Mouse (Mus musculus): ENCODE results near the gene Ptprd.
A peak's percentile ranks its signal among the peaks of the same experiment; 100 is the strongest.

The Ptprd gene

DNA sequence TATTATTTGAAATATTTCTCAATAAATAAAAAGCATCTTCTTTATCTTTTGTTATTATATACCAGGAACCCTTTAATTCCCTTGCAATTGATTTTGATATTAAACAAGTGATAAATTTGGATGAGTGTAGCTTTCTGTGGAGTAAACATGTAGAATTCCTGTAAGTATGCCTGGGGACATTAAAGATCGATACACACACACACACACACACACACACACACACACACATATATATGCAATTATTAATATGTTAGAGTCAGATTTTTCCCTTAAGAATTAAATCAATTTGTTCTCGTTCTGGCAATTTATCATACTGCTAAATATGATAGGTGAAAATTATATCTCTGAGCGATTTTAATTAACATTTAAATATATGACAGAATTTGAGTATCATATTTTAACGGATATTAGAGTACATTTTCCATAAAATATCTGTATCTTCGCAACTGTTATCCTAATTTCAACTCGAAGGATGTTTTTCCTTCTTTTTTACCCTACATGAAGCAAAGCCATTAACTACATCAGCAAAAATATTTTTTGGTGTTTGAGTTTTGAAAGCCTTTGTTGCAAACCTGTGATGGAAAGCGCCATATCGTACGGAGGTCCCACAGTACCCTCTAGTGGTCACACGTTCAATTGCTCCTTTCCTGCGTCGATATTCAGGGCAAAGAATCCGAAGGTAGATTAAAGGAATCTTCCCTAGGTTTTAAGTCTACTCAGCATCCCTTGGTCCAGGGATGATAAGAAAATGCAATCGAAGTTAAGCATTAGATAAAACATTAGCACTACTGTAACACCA lies 653.2 kb downstream of the Ptprd start:
- DNase-seq (ENCODE audit: low spot score), result peak; percentile 39

DNA sequence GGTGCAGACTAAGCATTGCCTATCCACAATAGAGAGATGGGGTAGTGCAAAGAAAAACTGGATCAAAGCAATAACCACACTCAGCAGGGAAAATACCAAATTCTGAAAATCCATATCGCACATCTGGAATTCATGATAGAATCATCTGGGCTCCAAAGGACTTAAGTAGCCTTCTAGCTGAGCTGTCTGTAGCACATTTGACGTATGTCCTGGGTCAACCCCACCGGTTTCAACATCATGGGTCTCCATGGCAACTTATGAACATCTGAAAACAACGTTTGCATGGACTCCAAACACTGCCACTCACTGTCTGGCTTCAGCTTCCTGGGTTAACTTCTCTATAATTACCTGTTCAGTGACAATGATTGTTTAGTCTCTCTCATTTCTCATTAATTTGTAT lies 655.9 kb downstream of the Ptprd start:
- no peak for DNase-seq (ENCODE audit: low spot score)

DNA sequence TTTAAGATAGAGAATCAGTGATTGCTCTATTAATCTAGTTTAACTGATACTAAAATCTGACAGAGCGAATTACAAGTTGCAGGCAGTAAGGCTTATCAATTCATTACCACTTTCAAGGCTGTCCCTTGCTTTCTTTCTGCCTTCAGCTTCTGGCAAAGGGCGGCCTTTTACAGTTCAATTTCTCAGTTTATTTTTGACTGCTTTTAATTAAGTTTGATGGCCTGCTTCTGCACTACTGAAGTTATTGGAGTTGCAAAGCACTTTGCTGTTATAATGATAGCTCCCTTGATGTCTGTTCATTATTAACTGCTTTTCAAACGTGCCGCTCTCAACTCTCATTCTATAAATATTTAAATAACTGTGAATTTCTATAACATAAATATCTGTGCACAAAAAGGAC lies 673.9 kb downstream of the Ptprd start:
- DNase-seq (ENCODE audit: low spot score), result no peak

DNA sequence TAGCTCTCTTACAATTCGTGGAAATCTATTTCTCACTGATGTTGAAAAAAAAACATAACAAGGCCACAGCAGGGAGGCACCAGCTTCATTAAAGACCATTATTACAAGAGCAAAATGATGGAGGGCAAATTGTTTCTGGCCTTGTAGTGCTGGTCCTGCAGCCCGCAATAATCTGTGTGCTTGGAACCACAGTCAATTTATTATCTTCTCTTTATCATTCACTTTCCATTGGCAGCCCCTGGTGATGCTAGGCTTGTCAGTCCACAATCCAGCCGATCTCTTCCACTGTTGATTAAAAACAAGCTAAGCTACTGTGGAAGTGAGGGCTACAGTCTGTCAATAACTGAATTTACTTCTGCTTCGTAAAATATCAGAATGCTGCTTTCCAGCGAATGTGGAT lies 674.4 kb downstream of the Ptprd start:
- DNase-seq (ENCODE audit: low spot score), result no peak

DNA sequence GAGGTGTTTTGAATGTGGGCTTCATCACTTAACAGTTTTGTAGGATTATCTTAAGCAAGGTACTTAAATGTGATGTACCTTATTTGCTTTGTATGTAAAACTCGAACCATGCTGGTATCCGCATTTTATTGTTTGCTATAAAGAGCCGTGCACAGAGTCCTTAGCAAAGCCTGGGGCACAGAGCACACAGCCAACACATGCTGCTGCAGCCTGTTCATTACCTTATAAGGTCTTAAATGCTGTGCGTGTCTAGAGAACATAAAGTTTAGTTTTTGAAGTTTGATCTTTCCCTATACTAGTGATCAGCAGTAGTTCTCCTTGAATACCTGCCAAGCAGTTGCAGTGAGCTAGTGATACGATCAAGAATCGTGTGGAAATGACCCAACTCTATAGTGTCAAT lies 676.2 kb downstream of the Ptprd start:
- DNase-seq (ENCODE audit: low spot score), result no peak

DNA sequence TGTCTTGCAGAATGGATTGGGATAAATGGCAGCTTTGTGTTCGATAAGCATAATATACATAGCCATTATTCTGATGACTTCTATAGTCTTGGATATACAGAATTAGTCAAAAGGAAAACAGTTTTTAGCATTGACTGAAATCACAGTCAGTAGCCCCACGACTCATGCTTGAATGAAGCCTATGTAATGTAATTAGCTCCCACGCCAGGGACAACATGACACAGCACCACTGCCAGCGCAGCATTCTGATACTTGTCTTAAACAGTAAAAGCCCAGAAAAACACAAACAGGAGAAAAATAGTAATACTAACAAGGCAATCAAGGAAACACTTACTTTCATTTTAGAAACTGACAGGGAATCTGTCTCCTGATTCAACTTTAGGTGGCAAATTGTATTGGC lies 677.2 kb downstream of the Ptprd start:
- no peak for DNase-seq (ENCODE audit: low spot score)

DNA sequence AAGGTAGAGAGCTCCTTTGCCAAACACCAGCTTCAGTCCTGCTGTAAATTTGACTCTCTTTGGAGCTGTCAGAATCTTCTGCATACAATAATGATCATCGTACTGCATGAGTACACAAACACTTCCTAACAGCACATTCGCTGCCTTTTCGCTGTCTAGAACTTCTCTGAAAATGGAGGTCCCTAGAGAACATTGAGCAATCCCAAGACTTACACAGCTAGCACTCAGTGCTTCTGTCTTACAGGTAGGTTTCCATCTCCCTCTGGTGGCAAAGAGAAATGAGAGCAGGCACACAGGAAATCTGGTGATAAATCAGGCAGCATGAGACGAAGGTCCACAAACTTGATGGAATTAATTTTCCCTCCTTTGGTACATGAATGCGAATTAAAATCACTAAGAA lies 692.6 kb downstream of the Ptprd start:
- no peak for DNase-seq (ENCODE audit: low spot score)

DNA sequence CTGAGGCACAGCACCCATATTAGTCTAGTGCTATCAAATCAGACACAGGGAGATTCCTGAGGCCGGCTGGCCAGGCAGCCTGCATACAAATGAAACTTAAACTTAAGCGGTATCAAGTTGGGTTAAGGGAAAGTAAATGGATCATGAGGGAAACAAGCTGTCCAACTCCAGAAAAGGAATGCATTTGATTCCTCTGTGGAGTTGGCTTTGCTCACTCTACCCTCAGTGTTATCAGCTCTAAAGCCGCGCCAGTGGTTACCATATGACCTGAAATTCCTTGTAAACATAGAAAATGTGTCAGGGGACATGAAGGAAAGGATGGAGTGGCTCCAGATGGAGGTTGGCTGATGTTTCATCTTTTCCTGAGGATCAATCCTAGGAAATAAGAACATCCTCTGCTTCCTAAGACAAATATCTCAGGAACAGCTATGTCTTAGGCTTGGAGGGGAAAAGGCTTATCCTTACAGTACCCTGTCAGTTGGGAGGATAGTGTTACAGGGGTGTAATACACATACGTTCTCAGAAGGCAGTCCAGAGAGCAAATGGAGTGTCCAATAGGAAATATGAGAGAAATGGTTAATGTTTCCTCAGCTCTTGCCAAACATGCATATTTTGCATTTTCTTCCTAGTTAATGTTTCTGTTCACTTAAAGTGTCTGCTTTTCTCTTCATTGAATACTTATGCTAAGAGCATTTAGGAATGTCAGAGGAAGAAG lies 697.7 kb downstream of the Ptprd start:
- DNase-seq (ENCODE audit: low spot score), result no peak

DNA sequence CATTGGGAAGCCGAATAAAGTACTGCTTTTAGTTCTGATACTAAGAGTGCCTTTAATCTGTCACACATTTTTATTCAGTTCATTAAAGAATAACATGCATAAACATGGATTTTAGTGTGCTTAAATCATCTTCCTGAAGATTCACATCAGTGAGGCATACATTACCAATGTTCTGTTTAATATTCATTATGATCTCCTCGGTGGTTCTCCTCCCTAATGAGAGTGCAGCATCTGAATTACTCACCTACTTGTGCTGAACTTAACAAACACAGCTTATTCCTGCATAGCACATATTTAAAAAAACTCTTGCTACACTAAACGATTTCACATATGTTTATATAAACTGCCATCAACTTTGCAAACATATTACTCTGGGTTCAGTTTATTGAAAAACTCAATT lies 698.7 kb downstream of the Ptprd start:
- no peak for DNase-seq (ENCODE audit: low spot score)

DNA sequence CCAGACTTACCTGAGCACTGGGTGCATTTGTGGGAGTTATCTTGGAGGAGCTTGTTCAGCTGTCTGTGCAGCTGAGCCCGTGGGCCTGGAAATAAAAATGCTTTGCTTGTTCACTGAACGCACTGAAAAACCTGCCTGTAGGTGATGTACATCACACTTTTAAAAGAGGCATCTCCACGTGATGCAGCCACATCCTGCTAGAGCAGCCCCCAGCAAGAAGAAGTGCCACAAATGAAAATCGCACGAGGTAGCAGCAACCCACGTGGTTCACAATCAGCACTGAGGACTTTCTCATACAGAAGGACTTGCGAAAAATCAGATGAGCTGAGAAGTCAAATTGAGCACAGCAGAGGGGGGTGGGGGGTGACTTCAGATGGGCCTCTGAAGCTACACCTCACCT lies 757.7 kb downstream of the Ptprd start:
- DNase-seq (ENCODE audit: low spot score), result no peak

DNA sequence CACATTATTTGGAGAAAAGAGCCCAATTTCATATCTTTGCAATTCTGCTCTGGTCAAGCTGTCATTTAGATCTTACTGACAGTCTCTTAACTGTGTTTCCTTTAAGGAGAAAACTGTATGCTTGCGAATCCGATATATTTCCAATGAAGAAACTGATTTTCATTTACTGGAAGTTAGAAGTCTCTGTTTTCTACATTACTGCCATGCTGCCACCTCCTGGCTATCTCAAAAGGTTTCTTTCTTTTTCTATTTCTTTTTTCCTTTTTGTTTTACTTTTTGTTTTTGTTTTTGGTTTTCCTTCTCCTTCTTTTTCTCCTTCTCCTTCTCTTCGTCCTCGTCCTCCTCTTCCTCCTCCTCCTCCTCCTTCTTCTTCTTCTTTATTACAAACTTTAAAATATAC lies 812.6 kb downstream of the Ptprd start:
- DNase-seq (ENCODE audit: low spot score), result no peak

DNA sequence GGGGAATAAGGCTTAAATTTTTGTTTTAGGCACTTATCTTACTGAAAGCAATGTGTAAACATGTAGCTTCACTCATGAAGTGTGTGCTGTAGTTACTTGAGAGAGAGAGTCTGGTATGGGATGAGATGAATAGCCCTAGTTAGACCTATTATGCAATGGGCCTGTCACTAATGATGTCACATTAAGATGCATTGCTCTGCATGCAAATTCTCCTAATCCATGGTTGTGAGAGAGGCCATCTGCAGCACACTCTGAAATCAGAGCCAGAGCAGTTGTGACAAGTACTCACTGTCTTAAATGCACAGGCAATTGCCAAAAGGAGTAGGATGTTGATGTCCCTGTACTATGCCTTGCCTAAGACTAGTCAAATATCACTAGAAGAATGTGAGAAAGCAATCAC lies 850.0 kb downstream of the Ptprd start:
- no peak for DNase-seq (ENCODE audit: low spot score)

DNA sequence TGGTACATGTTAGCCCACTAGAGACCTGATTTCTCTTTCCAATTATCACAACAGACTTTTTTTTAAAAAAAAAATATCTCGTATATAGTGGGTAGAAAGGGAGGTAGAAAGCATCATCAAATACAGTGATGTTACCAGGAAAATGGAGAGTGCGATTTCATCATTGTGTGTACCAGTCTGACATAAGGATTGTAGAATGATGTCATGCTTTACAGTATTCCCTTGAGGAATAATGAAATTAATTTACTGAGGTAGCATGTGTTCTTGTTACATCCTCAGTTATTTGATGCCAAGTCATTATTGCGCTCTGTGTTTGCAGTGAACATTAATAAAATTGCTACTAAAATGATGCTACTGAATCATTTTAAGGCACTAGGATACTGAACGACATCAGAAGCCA lies 884.6 kb downstream of the Ptprd start:
- DNase-seq (ENCODE audit: low spot score), result no peak

DNA sequence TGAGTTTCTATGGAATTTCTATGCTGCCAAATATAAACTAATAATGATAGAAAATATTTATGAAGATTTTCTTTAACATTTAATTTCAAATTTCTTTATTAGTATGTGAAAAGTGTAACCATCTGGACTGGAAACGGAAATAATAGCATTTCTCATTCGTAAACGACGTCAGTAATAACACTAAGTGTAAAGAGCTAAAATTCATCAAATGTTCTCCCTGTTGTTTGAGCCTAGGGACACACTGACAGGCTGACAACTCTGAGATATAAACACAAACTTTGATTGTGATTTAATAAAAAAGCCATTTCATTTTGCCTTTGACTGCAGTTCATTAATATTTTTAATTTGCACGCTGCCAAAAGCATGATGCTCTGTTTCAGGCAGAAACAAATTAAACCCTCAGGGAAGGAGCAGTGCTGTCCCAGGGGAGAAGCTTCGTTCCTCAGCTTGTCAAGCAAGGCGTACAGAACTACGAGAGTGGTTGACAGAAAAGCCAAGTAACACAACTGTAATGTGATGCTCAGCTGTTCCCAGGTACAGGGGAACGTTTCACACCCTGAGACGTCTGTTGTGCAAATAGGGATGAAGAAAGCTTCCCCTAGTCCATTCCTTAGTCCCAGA lies 894.6 kb downstream of the Ptprd start:
- DNase-seq (ENCODE audit: low spot score), result no peak

DNA sequence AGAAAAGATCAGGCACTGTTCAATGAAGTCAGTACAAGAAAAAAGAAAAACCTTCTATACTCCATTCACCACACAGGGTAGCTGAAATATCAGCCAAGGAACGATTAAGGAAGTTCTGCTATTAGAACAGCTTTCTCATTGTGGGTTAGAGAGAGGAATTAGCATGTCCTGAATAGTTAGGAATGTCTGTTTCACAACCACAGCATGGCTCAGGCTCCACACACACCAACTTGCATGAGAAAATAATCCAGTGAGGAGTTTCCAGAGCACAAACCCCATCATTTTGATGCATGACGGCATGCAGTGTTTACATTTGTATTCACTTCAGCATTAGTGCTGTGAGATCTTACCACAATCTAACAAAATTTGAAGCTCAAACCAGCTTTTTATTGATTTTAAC lies 895.1 kb downstream of the Ptprd start:
- no peak for DNase-seq (ENCODE audit: low spot score)

DNA sequence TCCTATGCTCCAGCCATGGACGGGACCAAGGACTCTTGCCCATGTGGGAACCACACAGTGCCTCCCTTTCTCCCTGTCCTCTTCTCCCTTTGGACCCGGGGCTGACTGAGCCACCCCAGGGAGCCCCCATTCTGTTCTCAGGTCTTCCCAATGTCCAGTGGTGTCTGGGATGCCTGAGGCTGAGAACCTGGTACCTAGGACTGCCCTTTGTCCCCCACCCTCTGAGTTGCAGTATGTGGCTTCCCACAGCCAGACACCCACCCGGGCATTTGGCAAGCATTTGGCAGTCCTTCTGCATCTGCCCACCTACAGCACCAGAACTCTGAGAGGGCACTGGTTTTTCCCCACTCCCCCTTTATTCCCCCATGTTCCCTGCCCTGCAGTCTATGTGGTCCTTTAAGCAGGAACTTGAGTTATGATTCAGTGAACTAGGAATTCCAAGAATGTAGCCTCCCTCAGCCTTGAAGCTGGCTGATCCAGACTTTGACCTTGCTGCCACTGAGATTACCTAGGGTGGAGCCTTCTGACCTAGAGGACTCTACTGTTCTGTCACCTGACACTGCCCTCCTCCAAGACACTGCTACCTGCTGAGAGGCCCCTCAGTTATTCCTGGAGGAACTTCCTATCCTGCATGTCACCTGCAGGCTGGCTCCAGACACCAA lies 901.5 kb downstream of the Ptprd start:
- DNase-seq (ENCODE audit: low spot score), result no peak

DNA sequence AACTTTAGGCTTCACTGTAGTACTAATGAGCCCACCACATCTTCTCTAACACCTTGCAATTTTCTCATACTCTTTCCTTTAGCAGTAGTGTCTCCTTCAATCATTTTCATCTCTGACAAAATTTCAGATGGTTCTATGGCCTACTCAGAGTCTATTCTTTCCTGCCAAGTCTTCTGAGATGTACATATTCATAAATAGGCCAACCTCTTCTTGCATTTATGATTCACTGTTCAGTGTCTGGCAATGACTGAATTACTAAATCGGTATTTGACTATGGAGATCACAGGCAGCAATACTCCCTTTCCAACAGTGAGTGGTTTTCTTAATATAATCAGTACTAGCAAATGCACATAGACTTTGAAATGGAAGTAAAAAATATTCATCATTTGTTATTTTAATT lies 928.3 kb downstream of the Ptprd start:
- DNase-seq (ENCODE audit: low spot score), result no peak

DNA sequence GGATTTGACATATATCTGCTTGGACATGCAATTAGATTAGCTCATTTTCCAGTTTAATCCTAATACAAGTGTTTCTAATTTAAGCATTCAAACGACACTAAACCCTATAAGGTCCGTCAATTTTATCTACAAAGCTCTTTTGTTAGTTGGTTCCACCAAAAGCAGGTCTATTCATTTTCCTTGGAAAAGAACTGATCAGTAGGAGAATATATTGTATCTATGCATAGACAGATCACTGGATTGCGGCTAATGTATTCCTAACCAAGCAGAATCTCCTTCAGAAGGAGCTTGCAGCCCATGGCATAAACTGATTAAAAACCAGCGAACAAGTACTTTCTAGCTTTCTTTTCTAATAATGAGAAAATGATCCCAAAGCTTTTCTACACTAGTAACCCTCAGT lies 933.8 kb downstream of the Ptprd start:
- no peak for DNase-seq (ENCODE audit: low spot score)

DNA sequence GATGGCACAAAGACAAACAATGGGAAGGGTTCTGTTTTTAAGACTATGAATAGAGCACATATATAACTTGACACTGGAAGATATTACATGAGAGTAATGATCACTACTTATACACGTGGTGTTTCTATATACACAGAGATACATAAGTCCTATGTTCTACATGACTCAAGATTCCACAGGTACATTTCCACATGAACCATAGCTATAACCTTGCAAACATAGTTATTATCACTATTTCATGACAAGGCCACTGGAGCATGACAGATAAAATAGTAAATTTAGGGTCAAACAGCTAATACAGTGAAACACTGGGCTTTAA lies 951.8 kb downstream of the Ptprd start:
- no peak for DNase-seq (ENCODE audit: low spot score)

DNA sequence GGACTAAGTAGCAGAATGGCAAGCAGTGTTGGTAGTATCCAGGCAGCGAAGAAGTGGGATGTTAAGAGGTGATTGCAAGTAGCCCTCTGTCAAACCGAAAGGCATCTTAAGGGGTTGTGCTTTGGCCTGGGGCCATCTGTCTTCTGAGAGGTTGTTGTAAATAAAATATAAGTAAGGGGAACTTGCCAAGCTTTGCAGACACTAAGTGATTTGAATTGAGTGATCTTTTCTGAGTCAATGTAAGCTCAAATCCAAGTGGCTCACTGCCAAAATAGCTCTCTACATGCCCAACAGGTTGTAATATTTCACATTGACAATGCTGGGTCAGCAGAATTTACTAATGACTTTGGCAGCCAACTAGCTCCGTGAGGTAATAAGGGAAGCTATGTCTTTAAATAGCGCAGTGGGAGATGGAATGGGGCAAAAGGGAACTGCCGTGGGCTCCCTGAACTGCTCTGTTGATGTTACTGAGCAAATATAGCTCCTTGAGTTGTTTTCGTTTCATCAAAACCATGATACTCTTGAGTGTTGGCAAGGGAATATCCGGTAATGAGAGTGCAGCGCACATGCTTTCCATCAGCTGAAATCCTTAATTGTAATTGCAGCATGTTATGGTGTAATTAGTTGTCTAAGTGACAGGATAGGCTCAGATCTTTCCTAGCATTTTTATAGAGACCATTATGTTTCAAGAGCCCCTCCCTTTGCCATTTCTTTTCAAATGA lies 952.4 kb downstream of the Ptprd start:
- DNase-seq (ENCODE audit: low spot score), result peak; percentile 0

DNA sequence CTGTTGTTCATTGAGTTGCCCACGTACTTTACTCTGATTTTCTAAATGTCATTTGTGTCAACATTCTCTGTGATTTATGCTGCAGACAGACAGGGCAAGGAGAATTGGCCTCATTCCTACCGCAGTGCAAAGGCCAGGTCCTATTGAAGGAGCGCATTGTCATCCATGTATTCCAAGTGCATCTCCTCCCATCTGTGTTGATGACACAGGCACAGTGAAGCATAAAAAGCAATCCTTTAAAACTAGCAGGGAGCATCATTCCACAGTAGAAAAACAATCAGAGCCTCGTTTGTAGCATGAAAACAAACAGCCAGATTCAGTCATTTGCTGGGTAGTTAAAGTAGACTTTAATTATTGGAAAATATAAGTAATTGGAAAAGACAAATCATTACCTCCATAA lies 960.6 kb downstream of the Ptprd start:
- no peak for DNase-seq (ENCODE audit: low spot score)

DNA sequence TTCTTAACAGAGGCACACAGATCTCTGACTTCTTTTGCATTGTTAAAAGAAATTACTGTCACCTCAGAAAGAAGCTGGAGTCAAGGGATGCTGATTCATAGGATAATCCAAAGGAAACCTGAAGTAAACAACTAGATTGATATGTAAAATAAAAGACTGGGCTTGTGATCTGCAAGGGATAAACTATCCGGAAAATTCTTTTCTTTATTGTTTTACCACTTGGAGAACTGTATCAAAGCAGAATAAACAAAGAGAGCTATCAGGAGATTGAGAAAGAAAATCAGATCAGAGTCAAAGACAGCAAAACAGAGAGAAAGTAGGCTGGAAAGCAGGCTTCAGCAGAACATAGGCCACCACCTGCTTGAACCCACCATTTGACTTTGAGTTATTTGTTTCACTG lies 962.0 kb downstream of the Ptprd start:
- DNase-seq (ENCODE audit: low spot score), result no peak
